Mouse (Mus musculus) liver, embryonic 15.5 days (tissue): ENCODE measurements around the gene Spon1. TPM values are rescaled to one million over a fixed set of nuclear protein-coding genes. Genes with fewer than 3 reads are reported as not detected.

Experiments
- ATAC-seq: fragments of 200-750 bp; cut with Nextera tagmentation; 2 replicates; pipeline ENCODE4 v1.8.0; 2017; ENCODE audit warnings: moderate number of reproducible peaks, mild to moderate bottlenecking, moderate library complexity; ENCODE audit not compliant: insufficient read depth
- H3K27ac ChIP-seq: fragments of 300-500 bp; sonication (generic); replicated peaks from 2 replicates; pipeline ENCODE4 v1.5.1; 2015; ENCODE audit warnings: mild to moderate bottlenecking, inconsistent platforms
- H3K27me3 ChIP-seq: fragments of 300-500 bp; sonication (generic); 2 replicates; pipeline ENCODE4 v1.6.1; 2015; ENCODE audit warnings: mild to moderate bottlenecking, inconsistent platforms
- H3K36me3 ChIP-seq: fragments of 300-500 bp; sonication (generic); replicated peaks from 2 replicates; pipeline ENCODE4 v1.6.1; 2015; ENCODE audit warnings: moderate library complexity, mild to moderate bottlenecking, inconsistent platforms
- H3K4me1 ChIP-seq: fragments of 300-500 bp; sonication (generic); replicated peaks from 2 replicates; pipeline ENCODE4 v1.6.1; 2015; ENCODE audit warnings: inconsistent platforms
- H3K4me2 ChIP-seq: fragments of 300-500 bp; sonication (generic); 2 replicates; pipeline ENCODE4 v1.6.1; 2015; ENCODE audit warnings: moderate library complexity, mild to moderate bottlenecking, inconsistent platforms
- H3K4me3 ChIP-seq: fragments of 300-500 bp; sonication (generic); replicated peaks from 2 replicates; pipeline ENCODE4 v1.5.1; 2015; ENCODE audit warnings: mild to moderate bottlenecking, inconsistent platforms
- H3K9ac ChIP-seq: fragments of 300-500 bp; sonication (generic); 2 replicates; pipeline ENCODE4 v1.6.1; 2015; ENCODE audit warnings: moderate library complexity, mild to moderate bottlenecking, inconsistent platforms
- H3K9me3 ChIP-seq: fragments of 300-500 bp; sonication (generic); replicated peaks from 2 replicates; pipeline ENCODE4 v1.6.1; 2016; ENCODE audit warnings: inconsistent platforms
- WGBS: fragments of 180-500 bp; shearing (Covaris S2); methylation state at CpG from one replicate; pipeline ENCODE4 v1.1.7; 2015; ENCODE audit warnings: mixed read lengths; ENCODE audit not compliant: insufficient replicate concordance; 5-methylcytosine and 5-hydroxymethylcytosine counted together
- polyA plus RNA-seq: library from polyadenylated mRNA; unstranded; fragments of >200 nt; fragmentation: Nextera tagmentation; extraction: Ambion mirVana; gene quantifications from 2 replicates; pipeline ENCODE4 v1.2.1, GENCODE M21; 2015

Gene Spon1
- polyA plus RNA-seq, 1 experiment from 2014 or later = 0.55 TPM

DNA sequence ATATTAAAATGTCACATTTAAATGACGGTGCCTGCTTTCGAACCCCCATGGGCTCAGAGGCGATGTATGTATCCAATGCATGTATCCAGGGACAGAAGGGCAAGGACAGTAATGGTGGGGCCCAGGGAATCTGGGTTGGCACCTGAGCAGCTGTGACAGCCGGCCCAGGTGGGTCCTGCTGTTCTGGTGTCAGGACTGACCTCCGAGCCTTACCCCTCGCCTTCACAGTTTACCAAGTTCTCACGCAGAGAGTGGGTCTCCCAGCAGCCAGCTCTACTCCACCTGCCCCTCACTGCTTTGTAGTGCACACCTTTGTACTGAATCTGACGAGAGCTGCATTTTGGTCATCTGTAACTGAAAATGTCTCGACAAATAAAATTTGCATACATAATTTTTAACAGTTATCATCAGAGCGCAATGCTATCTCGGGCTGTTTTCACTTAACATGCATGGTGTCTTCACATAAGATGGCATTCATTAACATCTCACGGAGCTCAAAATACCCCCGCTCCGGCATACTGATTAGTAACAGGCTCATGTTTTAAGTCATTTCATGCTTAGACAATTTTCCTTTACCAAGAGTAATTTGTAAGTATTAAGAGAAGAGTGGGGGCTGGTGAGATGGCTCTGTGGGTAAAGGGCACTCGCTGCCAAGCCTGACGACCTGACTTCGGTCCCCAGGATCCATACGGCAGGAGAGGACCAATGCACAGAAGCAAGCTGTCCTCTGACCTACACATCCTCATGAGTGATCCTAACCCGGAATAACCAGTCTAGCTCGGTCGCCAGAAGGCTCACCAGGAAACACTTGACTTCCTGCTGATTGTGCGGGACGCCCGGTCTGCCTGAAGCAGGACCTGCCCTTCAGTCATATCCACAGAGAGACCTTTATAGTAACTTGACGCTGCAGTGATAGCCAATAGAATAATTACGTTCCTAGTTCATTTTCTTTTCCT, 277.5 kb downstream of the Spon1 start:
- no peak; the same call in 1 of the 2 replicates for ATAC-seq
- no peak overlapping the region for H3K27ac ChIP-seq
- no peak overlapping the region for H3K4me3 ChIP-seq
- no peak overlapping the region; the same call in 1 of the 2 replicates for H3K4me2 ChIP-seq
- H3K4me1 ChIP-seq = no peaks in the 10 kb centered on the region
- no peaks in the 10 kb centered on the region for H3K36me3 ChIP-seq
- no peaks in the 10 kb centered on the region for H3K9me3 ChIP-seq
- 44% methylated on average over 26 of the region's 26 CpGs for WGBS
- no peaks in the 10 kb centered on the region for H3K27me3 ChIP-seq
- H3K9ac ChIP-seq = no peak overlapping the region

DNA sequence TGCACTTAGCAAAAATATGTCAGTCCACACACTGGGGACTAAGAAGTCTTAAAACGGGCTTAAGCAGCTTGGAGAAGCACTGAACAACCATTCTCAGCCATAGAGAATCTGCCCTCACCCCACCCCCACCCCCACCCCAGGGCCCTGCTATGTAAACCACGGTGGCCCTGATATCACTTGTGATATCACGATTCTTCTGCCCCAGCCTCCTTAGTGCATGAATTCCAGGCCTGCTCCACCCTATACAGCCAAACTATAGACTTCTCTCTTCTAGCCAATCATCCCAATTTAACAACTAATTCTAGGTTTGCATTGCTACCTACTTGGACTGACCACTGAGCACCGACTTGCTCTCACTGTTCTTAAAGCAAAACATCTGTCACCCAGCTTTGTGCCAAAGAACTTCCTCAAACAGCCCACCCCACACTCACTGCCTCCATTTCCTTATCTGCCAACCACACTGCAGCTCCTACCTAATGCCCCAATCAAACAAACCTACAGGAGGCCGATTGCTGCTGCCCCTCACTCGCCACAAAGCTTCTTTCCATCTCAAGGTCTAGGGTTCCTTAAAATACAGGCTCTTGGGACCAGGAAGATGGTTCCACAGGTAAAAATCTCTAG, 278.2 kb downstream of the Spon1 start:
- Histone ChIP-seq H3K9me3 (no peaks in the 10 kb centered on the region), H3K4me1 (no peaks in the 10 kb centered on the region), H3K9ac (no peak overlapping the region), H3K4me3 (no peak overlapping the region), H3K27me3 (no peaks in the 10 kb centered on the region), H3K36me3 (no peaks in the 10 kb centered on the region), H3K27ac (no peak overlapping the region), H3K4me2 (no peak overlapping the region; the same call in 1 of the 2 replicates)
- WGBS = 10% methylated on average over 6 of the region's 6 CpGs
- no peak for ATAC-seq

DNA sequence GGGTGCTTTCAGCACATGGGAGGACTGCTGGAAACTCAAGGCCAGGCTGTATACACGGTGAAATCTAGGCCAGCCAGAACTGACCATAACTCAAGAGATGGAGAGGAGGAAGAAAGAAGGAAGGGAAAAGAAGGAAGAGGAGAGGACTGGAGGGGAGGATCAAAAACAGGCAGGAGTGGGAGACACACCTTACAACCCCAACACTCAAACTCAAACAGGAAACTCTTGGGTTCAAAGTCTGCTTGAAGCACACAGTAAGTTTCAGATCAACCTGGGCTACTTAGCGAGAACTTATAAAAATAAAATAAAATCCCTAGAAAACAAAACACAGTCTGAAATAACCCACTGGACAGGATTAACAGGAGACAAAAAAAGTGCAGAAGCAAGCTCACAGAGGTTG, 280.0 kb downstream of the Spon1 start:
- no peak for ATAC-seq
- Histone ChIP-seq H3K9me3 (no peaks in the 10 kb centered on the region), H3K27ac (no peak overlapping the region), H3K4me2 (no peak overlapping the region), H3K27me3 (no peaks in the 10 kb centered on the region), H3K4me1 (no peaks in the 10 kb centered on the region), H3K36me3 (no peaks in the 10 kb centered on the region), H3K9ac (no peak overlapping the region), H3K4me3 (no peak overlapping the region)
- 60% methylated on average over 2 of the region's 2 CpGs for WGBS

DNA sequence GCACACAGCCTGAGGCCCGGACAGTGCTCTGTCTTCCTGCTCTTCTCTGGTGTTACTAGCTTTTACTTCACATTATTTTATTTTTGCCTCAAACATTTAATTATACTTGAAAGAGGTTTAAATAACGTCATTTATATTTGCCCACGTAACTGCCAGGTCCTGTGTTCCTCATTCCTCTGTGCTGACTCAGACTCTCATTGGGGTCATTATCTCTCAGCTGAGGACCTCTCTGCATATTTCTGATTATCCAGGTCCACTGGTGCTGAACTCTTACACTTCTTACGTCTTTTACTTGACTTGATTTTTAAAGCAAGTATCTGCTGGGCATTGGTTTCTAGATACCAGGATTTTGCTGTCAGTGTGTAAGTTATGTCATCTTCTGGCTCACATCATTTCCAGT, 287.9 kb downstream of the Spon1 start:
- Histone ChIP-seq H3K4me2 (no peak overlapping the region), H3K27ac (no peak overlapping the region), H3K4me3 (no peak overlapping the region), H3K4me1 (no peaks in the 10 kb centered on the region), H3K27me3 (no peaks in the 10 kb centered on the region), H3K36me3 (peaks cover 3% of the 10 kb centered on the region; the same call in 1 of the 2 replicates), H3K9me3 (no peaks in the 10 kb centered on the region), H3K9ac (no peak overlapping the region)
- no peak for ATAC-seq
- WGBS = 46% methylated on average over 4 of the region's 4 CpGs

DNA sequence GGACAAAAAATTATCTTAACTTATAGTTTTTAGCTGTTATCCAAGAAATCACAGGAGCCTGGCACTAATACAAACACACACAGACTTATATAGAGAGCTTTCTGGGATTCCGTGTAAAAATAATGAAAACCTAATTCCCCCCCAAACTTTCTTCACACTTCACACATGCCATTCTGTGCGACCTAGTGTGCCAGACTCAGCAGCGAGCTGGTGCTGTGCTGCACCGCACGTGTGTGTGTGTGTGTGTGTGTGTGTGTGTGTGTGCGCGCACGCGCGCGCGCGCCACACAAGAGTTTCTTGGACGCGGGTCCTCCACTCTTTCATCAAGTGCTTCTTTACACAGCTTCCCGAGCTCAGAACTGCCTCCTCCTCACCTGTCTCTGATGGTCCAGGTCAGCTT, 292.4 kb downstream of the Spon1 start:
- no peak overlapping the region for H3K9ac ChIP-seq
- H3K27ac ChIP-seq = no peak overlapping the region
- ATAC-seq = no peak
- H3K4me1 ChIP-seq = no peaks in the 10 kb centered on the region
- H3K27me3 ChIP-seq = no peaks in the 10 kb centered on the region
- no peaks in the 10 kb centered on the region for H3K9me3 ChIP-seq
- no peak overlapping the region for H3K4me3 ChIP-seq
- H3K4me2 ChIP-seq = no peak overlapping the region
- WGBS = 88% methylated on average over 16 of the region's 16 CpGs
- H3K36me3 ChIP-seq = peaks cover 3% of the 10 kb centered on the region; the same call in 1 of the 2 replicates

DNA sequence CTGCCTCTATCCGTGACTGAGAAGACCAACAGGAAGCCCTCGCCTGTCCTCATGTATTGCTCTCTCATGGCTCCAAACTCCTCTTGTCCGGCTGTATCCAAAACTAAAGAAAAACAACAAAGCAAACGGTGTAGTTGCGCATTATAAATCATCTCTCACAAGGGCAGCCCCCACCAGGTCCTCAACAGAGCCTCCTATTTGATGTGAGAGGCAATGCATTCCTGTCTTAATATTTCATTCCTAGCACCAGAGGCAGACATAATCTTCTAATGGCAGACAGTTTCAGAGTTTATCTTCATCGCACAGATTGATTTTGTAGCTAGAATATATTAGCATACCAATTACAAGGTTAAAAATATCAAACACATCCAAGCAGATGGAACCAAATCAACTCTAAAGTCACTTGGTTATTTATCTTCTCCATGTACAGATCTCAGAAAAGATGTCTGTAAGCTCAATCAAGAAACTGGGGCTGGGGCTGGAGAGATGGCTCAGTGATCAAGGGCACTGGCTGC, 293.2 kb downstream of the Spon1 start:
- Histone ChIP-seq H3K4me2 (no peak overlapping the region), H3K4me3 (no peak overlapping the region), H3K9ac (no peak overlapping the region), H3K27ac (no peak overlapping the region), H3K4me1 (no peaks in the 10 kb centered on the region), H3K9me3 (no peaks in the 10 kb centered on the region), H3K27me3 (no peaks in the 10 kb centered on the region), H3K36me3 (peaks cover 3% of the 10 kb centered on the region; the same call in 1 of the 2 replicates)
- 72% methylated on average over 6 of the region's 6 CpGs for WGBS
- no peak for ATAC-seq

DNA sequence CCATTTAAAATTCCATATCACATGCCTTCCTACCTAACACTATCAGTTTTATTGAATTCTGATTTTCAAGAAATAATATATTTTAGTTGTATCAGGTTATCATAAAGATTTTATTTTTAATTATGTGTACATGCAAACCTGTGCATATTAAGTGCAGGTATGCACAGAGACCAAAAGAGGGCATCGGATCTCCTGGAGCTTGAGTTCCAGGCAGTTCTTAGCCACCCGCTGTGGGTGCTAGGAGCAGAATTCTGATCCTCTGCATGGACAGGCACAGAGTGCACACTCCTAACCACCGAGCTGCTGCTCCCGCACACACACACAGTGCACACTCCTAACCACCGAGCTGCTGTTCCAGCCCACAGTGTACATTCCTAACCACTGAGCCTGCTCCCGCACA, 294.6 kb downstream of the Spon1 start:
- H3K9me3 ChIP-seq = no peaks in the 10 kb centered on the region
- no peaks in the 10 kb centered on the region for H3K27me3 ChIP-seq
- no peak overlapping the region for H3K27ac ChIP-seq
- no peak overlapping the region for H3K4me2 ChIP-seq
- H3K4me1 ChIP-seq = no peaks in the 10 kb centered on the region
- H3K4me3 ChIP-seq = no peak overlapping the region
- peaks cover 3% of the 10 kb centered on the region; the same call in 1 of the 2 replicates for H3K36me3 ChIP-seq
- 79% methylated on average over 6 of the region's 6 CpGs for WGBS
- no peak overlapping the region for H3K9ac ChIP-seq
- ATAC-seq = no peak

DNA sequence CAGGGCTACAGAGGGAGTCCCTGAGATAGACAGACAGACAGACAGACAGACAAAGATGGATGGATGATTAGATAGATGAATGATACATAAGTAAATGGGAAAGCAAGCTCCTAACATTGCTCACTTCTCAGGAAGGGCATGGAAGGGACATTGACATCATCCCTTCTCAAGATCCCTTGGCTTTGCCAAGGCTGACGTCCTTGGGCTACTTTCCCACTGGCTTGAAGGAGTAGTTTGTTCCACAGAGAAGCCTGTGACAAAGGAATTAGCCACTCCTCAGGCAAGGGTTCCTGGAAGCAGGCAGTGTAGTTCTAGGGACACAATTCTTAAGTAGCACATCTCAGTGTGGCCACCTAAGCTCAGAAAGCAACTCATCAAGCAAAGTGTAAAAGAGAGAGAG, 296.7 kb downstream of the Spon1 start:
- no peak for ATAC-seq
- no peak overlapping the region for H3K27ac ChIP-seq
- peaks cover 12% of the 10 kb centered on the region for H3K4me1 ChIP-seq

DNA sequence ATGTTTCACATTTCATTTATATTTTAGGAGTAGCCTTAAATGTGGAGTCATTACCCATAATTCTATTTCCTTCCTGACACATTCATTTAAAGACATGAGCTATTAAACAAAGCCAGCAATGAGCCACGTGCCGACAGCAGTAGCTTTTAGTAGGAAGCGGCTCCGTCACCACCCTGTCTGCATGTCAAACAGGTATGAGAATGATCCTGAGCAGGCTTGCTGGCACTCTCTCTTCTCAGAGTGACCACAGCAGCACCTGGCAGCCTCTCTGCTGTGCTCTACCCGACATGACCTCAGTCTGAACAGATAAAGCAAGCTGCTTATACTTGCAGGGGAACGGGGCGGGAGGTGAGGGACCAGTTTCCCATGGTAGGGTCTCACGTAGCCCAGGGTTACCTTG, 297.7 kb downstream of the Spon1 start:
- no peaks in the 10 kb centered on the region for H3K9me3 ChIP-seq
- no peak overlapping the region for H3K9ac ChIP-seq
- H3K36me3 ChIP-seq = no peaks in the 10 kb centered on the region
- 66% methylated on average over 8 of the region's 8 CpGs for WGBS
- no peak overlapping the region for H3K4me3 ChIP-seq
- no peak overlapping the region for H3K4me2 ChIP-seq
- peaks cover 12% of the 10 kb centered on the region for H3K4me1 ChIP-seq
- ATAC-seq = no peak
- H3K27ac ChIP-seq = no peak overlapping the region
- no peaks in the 10 kb centered on the region for H3K27me3 ChIP-seq

More for the DNA sequence above, 296.7 kb downstream of the Spon1 start:
- no peaks in the 10 kb centered on the region for H3K27me3 ChIP-seq
- H3K9me3 ChIP-seq = no peaks in the 10 kb centered on the region
- H3K4me2 ChIP-seq = no peak overlapping the region
- H3K4me3 ChIP-seq = no peak overlapping the region
- no peak overlapping the region for H3K9ac ChIP-seq
- WGBS = 38% methylated on average over 1 of the region's 1 CpGs
- H3K36me3 ChIP-seq = peaks cover 3% of the 10 kb centered on the region; the same call in 1 of the 2 replicates

DNA sequence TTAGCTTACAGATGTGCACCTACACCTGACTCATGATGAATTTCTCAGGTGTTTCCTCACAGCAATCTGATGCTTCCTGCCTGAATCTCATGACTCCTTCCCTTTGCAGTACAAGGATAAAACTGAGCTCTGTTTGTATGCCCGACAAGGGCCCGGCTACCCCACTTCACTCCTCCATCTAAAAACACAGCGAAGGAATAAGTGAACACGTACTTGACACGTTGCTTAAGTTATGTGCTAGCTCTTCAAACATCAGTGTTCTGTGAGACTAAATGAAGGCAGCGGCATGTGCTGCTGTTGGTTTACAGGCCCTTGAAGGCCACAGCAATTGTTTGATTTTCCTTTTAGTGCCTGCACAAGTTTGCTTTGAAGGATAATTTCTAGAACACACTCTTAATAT, 298.2 kb downstream of the Spon1 start:
- no peak for ATAC-seq
- H3K9me3 ChIP-seq = no peaks in the 10 kb centered on the region
- H3K36me3 ChIP-seq = no peaks in the 10 kb centered on the region
- no peak overlapping the region for H3K4me2 ChIP-seq
- peaks cover 12% of the 10 kb centered on the region for H3K4me1 ChIP-seq
- no peak overlapping the region for H3K27ac ChIP-seq
- no peak overlapping the region for H3K4me3 ChIP-seq
- WGBS = 74% methylated on average over 6 of the region's 6 CpGs
- H3K9ac ChIP-seq = no peak overlapping the region
- no peaks in the 10 kb centered on the region for H3K27me3 ChIP-seq
